Mouse (Mus musculus): ENCODE measurements around the gene Susd6. TPM values are rescaled to one million over a fixed set of nuclear protein-coding genes. Genes with fewer than 3 reads are reported as not detected.

The Susd6 gene
- total and polyA plus RNA-seq, 3 experiments, result 7.8 to 11.0 (median 8.7) TPM

DNA sequence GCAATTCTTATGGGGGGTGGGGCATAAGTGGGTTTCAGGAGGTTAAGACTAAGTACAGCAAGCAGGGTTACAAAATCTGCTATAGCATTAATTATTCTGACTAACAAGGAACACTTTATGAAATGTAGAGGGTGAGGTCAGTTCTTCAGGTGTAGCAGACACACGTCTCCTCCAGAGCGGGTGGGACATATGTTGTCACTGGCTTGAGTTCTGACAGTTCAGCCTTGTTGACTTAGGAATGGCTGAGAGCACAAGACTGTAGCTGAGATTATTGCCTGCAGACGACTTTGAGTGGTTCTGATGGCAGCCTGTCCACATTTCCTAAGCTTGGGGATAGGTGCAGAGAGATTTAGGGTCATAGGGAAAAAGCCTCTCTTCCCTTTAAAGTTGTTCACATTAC lies 47.3 kb downstream of the Susd6 start:
- in situ Hi-C loops (cut with MboI; ENCODE audit: low pct_ligation_motif_present, low pct_unique_long_range_greater_than_20kb, low sequenced_read_pairs) (no loop called here), dilution Hi-C loops (cut with MboI; ENCODE audit: extremely low pct_ligation_motif_present, extremely low pct_unique_long_range_greater_than_20kb, low sequenced_read_pairs) (no loop called here)
- DNase-seq (ENCODE audit: extremely low read depth), result no peak
- peaks cover 9 to 58% of the 10 kb centered on the region in 2 experiments; a peak in 3 of 4 replicates for H3K4me1 ChIP-seq (ENCODE audit: control insufficient read depth in 1 of 2, insufficient read depth in 2 of 2)
- H3K79me2 ChIP-seq (replicated peaks; ENCODE audit: control insufficient read depth, extremely low read depth, insufficient read depth, poor library complexity, severe bottlenecking), result peaks cover 5% of the 10 kb centered on the region; the same call in 1 of the 2 replicates
- H3K4me3 ChIP-seq (replicated peaks in 1 of 3; ENCODE audit: low read depth in 2 of 3, low read length in 2 of 3, poor library complexity in 1 of 3), result no peak overlapping the region
- no peak overlapping the region for H3K9ac ChIP-seq (ENCODE audit: insufficient read depth, low read depth)
- H3K27me3 ChIP-seq (replicated peaks), result no peaks in the 10 kb centered on the region
- no peaks in the 10 kb centered on the region for H3K9me3 ChIP-seq (replicated peaks; ENCODE audit: low read length)
- peaks cover 0 to 7% of the 10 kb centered on the region in 2 experiments for H3K36me3 ChIP-seq (replicated peaks in 1 of 2; ENCODE audit: control insufficient read depth in 1 of 2, insufficient read depth in 1 of 2, low read length in 1 of 2)
- H3K27ac ChIP-seq (ENCODE audit: insufficient read depth, low read depth), result no peak overlapping the region
- H3K4me2 ChIP-seq (ENCODE audit: insufficient read depth, low read depth, poor library complexity, severe bottlenecking), result no peak overlapping the region
- TF ChIP-seq MEF2A (IDR thresholded peaks at IDR 0.05; ENCODE audit: borderline replicate concordance, low read depth, low read length), result no peak
- TF ChIP-seq ELF1 (IDR thresholded peaks at IDR 0.05; ENCODE audit: low read depth, low read length), result no peak
- TF ChIP-seq PAX5 (IDR thresholded peaks at IDR 0.05; ENCODE audit: low read length), result no peak
- TF ChIP-seq IRF4 (IDR thresholded peaks at IDR 0.05; ENCODE audit: low read depth, low read length), result no peak
- no peak for TF ChIP-seq SMC3 (IDR thresholded peaks at IDR 0.05; ENCODE audit: low read depth, low read length)
- no peak for TF ChIP-seq GABPA (IDR thresholded peaks at IDR 0.05; ENCODE audit: insufficient replicate concordance, low read depth, low read length)
- no peak for TF ChIP-seq UBTF (IDR thresholded peaks at IDR 0.05; ENCODE audit: low read depth, low read length)
- TF ChIP-seq E2F4 (IDR thresholded peaks at IDR 0.05; ENCODE audit: insufficient replicate concordance, low read depth, low read length), result no peak
- TF ChIP-seq RCOR1 (conservative IDR thresholded peaks at IDR 0.05; ENCODE audit: low read depth, low read length), result no peak
- no peak for TF ChIP-seq CHD2 (IDR thresholded peaks at IDR 0.05; ENCODE audit: low read length)
- TF ChIP-seq MAFK (IDR thresholded peaks at IDR 0.05; ENCODE audit: insufficient replicate concordance, low read length), result no peak

DNA sequence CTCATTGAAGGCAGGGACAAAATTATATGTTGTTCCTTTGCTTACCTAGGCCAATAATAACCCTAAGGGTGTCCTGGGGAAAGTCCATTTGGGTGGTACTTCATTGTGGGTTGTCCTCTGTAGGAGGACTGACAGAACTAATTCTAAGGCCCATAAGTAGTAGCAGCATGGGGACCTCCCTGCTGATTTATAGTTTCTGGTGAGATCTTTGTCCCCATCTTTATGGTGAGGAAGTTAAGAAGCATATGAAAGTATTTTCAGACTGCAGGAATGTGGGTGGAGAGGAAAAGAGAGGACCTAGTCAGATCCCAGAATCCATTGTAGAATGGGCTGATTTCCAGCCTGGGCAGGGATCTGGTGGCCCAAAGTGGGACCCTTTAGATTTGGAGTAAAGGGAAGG lies 48.0 kb downstream of the Susd6 start:
- Histone ChIP-seq H3K4me1 (ENCODE audit: control insufficient read depth in 1 of 2, insufficient read depth in 2 of 2) (peaks cover 9 to 56% of the 10 kb centered on the region in 2 experiments; a peak in 3 of 4 replicates), H3K4me2 (ENCODE audit: insufficient read depth, low read depth, poor library complexity, severe bottlenecking) (no peak overlapping the region), H3K27me3 (replicated peaks) (no peaks in the 10 kb centered on the region), H3K9ac (ENCODE audit: insufficient read depth, low read depth) (no peak overlapping the region), H3K36me3 (replicated peaks in 1 of 2; ENCODE audit: control insufficient read depth in 1 of 2, insufficient read depth in 1 of 2, low read length in 1 of 2) (peaks cover 0 to 5% of the 10 kb centered on the region in 2 experiments), H3K27ac (ENCODE audit: insufficient read depth, low read depth) (no peak overlapping the region), H3K4me3 (replicated peaks in 1 of 3; ENCODE audit: low read depth in 2 of 3, low read length in 2 of 3, poor library complexity in 1 of 3) (no peak overlapping the region), H3K79me2 (replicated peaks; ENCODE audit: control insufficient read depth, extremely low read depth, insufficient read depth, poor library complexity, severe bottlenecking) (peaks cover 5% of the 10 kb centered on the region; the same call in 1 of the 2 replicates), H3K9me3 (replicated peaks; ENCODE audit: low read length) (no peaks in the 10 kb centered on the region)
- no peak for DNase-seq (ENCODE audit: extremely low read depth)
- in situ Hi-C loops (cut with MboI; ENCODE audit: low pct_ligation_motif_present, low pct_unique_long_range_greater_than_20kb, low sequenced_read_pairs) (no loop called here), dilution Hi-C loops (cut with MboI; ENCODE audit: extremely low pct_ligation_motif_present, extremely low pct_unique_long_range_greater_than_20kb, low sequenced_read_pairs) (no loop called here)
- no peak for TF ChIP-seq JUN (IDR thresholded peaks at IDR 0.05; ENCODE audit: insufficient read depth, low read depth, low read length)
- no peak for TF ChIP-seq RAD21 (IDR thresholded peaks at IDR 0.05; ENCODE audit: low read depth, low read length)
- TF ChIP-seq MXI1 (IDR thresholded peaks at IDR 0.05; ENCODE audit: low read depth, low read length), result no peak
- TF ChIP-seq IRF4 (IDR thresholded peaks at IDR 0.05; ENCODE audit: low read depth, low read length), result no peak
- TF ChIP-seq ZNF384 (IDR thresholded peaks at IDR 0.05; ENCODE audit: low read depth, low read length), result no peak
- no peak for TF ChIP-seq PAX5 (IDR thresholded peaks at IDR 0.05; ENCODE audit: low read length)

Measured in CH12.LX (cell line).